Mouse (Mus musculus): ENCODE measurements at regions not wholly inside any gene's neighbourhood (a gene's known extent, or its start where the extent isn't known, plus 50 kb on each side); places are given as distances from the start of the nearest gene placed in this dataset.

DNA sequence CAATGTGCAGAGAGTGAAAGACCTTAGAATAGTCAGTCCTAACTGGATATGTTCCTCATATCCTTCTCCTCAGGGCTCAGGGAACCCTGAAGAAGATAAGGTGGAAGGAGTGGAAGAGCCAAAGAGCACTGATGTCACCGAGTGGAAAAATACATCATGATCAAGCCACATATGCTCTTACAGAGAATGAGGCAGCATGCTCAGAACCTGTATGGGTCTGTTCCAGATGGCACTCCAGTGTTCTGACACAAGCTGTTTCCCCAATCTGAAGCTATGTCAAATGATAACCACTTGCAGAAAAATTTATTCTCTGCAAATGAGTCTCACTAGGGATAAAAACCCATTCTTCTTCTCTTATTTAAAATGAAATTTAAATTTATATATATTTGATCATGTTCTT is 572.6 kb upstream of the Robo2 start:
- H3K4me3 ChIP-seq (ENCODE audit: insufficient read depth, low read depth, low read length) = no peak overlapping the region
- H3K27me3 ChIP-seq (replicated peaks; ENCODE audit: control insufficient read depth, insufficient read depth, low read length) = no peaks in the 10 kb centered on the region
- H3K27ac ChIP-seq (ENCODE audit: insufficient read depth, low read depth, low read length) = no peak overlapping the region
- 85% methylated on average over 1 of the region's 1 CpGs for WGBS
- DNase-seq = no peak
- H3K4me1 ChIP-seq (ENCODE audit: control insufficient read depth, insufficient read depth, low read length) = no peaks in the 10 kb centered on the region
- no peak for TF ChIP-seq CTCF (conservative IDR thresholded peaks at IDR 0.05; ENCODE audit: insufficient read depth, insufficient read length, low read depth, low read length)
- no peak for TF ChIP-seq POLR2A (IDR thresholded peaks at IDR 0.05; ENCODE audit: low read depth, low read length)
- H3K36me3 ChIP-seq (ENCODE audit: control insufficient read depth, insufficient read depth, low read length) = no peaks in the 10 kb centered on the region

- H3K27me3 ChIP-seq (replicated peaks; ENCODE audit: control insufficient read depth, insufficient read depth, low read length) = no peaks in the 10 kb centered on the region
- WGBS = 67% methylated on average over 4 of the region's 4 CpGs
- DNase-seq = no peak
- no peaks in the 10 kb centered on the region for H3K4me1 ChIP-seq (ENCODE audit: control insufficient read depth, insufficient read depth, low read length)
- no peaks in the 10 kb centered on the region for H3K36me3 ChIP-seq (ENCODE audit: control insufficient read depth, insufficient read depth, low read length)
- H3K27ac ChIP-seq (ENCODE audit: insufficient read depth, low read depth, low read length) = no peak overlapping the region
- no peak overlapping the region for H3K4me3 ChIP-seq (ENCODE audit: insufficient read depth, low read depth, low read length)
- TF ChIP-seq CTCF (conservative IDR thresholded peaks at IDR 0.05; ENCODE audit: insufficient read depth, insufficient read length, low read depth, low read length) = no peak
- no peak for TF ChIP-seq POLR2A (IDR thresholded peaks at IDR 0.05; ENCODE audit: low read depth, low read length)
These were observed 554.5 kb upstream of the Robo2 start for GRCm38 (mm10) chr16:74966099-74966498.

GRCm38 (mm10) chr16:74929739-74930138 is 518.1 kb upstream of the Robo2 start:
- no peaks in the 10 kb centered on the region for H3K27me3 ChIP-seq (replicated peaks; ENCODE audit: control insufficient read depth, insufficient read depth, low read length)
- TF ChIP-seq POLR2A (IDR thresholded peaks at IDR 0.05; ENCODE audit: low read depth, low read length) (no peak), CTCF (conservative IDR thresholded peaks at IDR 0.05; ENCODE audit: insufficient read depth, insufficient read length, low read depth, low read length) (no peak)
- 76% methylated on average over 4 of the region's 4 CpGs for WGBS
- H3K4me1 ChIP-seq (ENCODE audit: control insufficient read depth, insufficient read depth, low read length) = no peaks in the 10 kb centered on the region
- no peak for DNase-seq
- no peaks in the 10 kb centered on the region for H3K36me3 ChIP-seq (ENCODE audit: control insufficient read depth, insufficient read depth, low read length)
- H3K27ac ChIP-seq (ENCODE audit: insufficient read depth, low read depth, low read length) = no peak overlapping the region
- H3K4me3 ChIP-seq (ENCODE audit: insufficient read depth, low read depth, low read length) = no peak overlapping the region

DNA sequence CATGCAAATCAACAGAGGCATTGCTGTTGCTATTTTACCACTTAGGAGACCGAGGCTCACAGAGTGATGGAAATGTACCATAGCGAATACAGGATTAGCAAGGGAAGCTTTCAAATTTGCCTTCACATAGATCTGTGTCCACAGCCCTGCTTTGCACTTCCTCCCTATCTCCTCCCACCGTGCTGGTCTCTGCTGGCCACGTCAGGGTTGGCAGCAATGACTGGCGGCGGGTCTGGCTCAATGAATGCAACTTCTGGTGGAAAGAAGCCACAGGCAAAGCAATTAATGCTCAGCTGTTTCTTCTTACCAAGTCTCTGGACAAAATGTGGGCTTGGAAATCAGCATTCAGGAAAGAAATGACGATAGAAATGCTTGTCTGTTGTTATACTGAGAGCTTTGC is 489.2 kb upstream of the Robo2 start:
- DNase-seq = no peak
- Histone ChIP-seq H3K36me3 (ENCODE audit: control insufficient read depth, insufficient read depth, low read length) (no peaks in the 10 kb centered on the region), H3K27ac (ENCODE audit: insufficient read depth, low read depth, low read length) (no peak overlapping the region), H3K4me3 (ENCODE audit: insufficient read depth, low read depth, low read length) (no peak overlapping the region), H3K27me3 (replicated peaks; ENCODE audit: control insufficient read depth, insufficient read depth, low read length) (no peaks in the 10 kb centered on the region), H3K4me1 (ENCODE audit: control insufficient read depth, insufficient read depth, low read length) (no peaks in the 10 kb centered on the region)
- 45% methylated on average over 7 of the region's 7 CpGs for WGBS
- no peak for TF ChIP-seq CTCF (conservative IDR thresholded peaks at IDR 0.05; ENCODE audit: insufficient read depth, insufficient read length, low read depth, low read length)
- no peak for TF ChIP-seq POLR2A (IDR thresholded peaks at IDR 0.05; ENCODE audit: low read depth, low read length)

DNA sequence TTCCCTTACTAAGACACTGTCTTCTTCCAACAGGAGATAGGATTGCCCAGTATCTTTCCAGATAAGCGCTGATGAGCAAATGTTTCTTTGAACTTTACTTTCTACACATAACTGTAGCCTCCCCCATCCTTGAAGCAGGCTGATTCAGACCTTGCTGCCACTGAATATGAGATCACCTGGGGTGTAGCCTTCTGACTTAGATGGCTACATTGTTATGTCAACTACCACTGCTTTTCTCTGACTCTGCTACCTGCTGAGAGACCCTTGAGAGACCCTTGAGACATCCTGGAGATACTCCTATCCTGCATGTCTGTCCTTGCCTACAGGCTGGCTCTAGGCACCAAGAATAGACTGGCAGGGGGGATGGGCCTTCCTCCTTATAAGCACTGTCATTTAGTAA is 476.1 kb upstream of the Robo2 start:
- DNase-seq = no peak
- Histone ChIP-seq H3K4me3 (ENCODE audit: insufficient read depth, low read depth, low read length) (no peak overlapping the region), H3K27me3 (replicated peaks; ENCODE audit: control insufficient read depth, insufficient read depth, low read length) (no peaks in the 10 kb centered on the region), H3K4me1 (ENCODE audit: control insufficient read depth, insufficient read depth, low read length) (no peaks in the 10 kb centered on the region), H3K27ac (ENCODE audit: insufficient read depth, low read depth, low read length) (no peak overlapping the region), H3K36me3 (ENCODE audit: control insufficient read depth, insufficient read depth, low read length) (no peaks in the 10 kb centered on the region)
- 47% methylated on average over 1 of the region's 1 CpGs for WGBS
- TF ChIP-seq CTCF (conservative IDR thresholded peaks at IDR 0.05; ENCODE audit: insufficient read depth, insufficient read length, low read depth, low read length) (no peak), POLR2A (IDR thresholded peaks at IDR 0.05; ENCODE audit: low read depth, low read length) (no peak)

DNA sequence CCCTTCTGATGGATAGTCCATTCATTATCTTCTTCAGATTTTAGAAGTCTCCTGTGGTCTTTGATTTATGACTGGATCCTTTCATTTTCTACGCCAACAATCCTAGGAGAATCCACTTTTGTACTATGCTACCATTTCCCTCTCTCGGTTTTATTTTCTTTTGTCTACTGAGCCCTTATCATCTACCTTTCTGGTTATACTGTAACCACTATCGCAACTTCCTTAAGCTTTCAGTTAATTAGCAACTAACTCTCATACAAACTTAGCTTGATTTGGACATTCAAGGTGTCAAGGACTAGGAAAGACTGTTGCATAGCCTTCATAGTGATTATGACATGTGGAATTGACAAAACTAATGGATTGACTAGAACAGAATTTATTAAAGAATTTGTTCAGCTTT is 467.0 kb upstream of the Robo2 start:
- no peak for TF ChIP-seq CTCF (conservative IDR thresholded peaks at IDR 0.05; ENCODE audit: insufficient read depth, insufficient read length, low read depth, low read length)
- TF ChIP-seq POLR2A (IDR thresholded peaks at IDR 0.05; ENCODE audit: low read depth, low read length) = no peak
- Histone ChIP-seq H3K4me3 (ENCODE audit: insufficient read depth, low read depth, low read length) (no peak overlapping the region), H3K4me1 (ENCODE audit: control insufficient read depth, insufficient read depth, low read length) (no peaks in the 10 kb centered on the region), H3K27ac (ENCODE audit: insufficient read depth, low read depth, low read length) (no peak overlapping the region), H3K27me3 (replicated peaks; ENCODE audit: control insufficient read depth, insufficient read depth, low read length) (no peaks in the 10 kb centered on the region), H3K36me3 (ENCODE audit: control insufficient read depth, insufficient read depth, low read length) (no peaks in the 10 kb centered on the region)
- no peak for DNase-seq
- WGBS = 51% methylated on average over 3 of the region's 3 CpGs

- no peak overlapping the region for H3K4me3 ChIP-seq (ENCODE audit: insufficient read depth, low read depth, low read length)
- DNase-seq = no peak
- TF ChIP-seq CTCF (conservative IDR thresholded peaks at IDR 0.05; ENCODE audit: insufficient read depth, insufficient read length, low read depth, low read length) (no peak), POLR2A (IDR thresholded peaks at IDR 0.05; ENCODE audit: low read depth, low read length) (no peak)
- no peak overlapping the region for H3K27ac ChIP-seq (ENCODE audit: insufficient read depth, low read depth, low read length)
- no peaks in the 10 kb centered on the region for H3K27me3 ChIP-seq (replicated peaks; ENCODE audit: control insufficient read depth, insufficient read depth, low read length)
- no peaks in the 10 kb centered on the region for H3K4me1 ChIP-seq (ENCODE audit: control insufficient read depth, insufficient read depth, low read length)
- H3K36me3 ChIP-seq (ENCODE audit: control insufficient read depth, insufficient read depth, low read length) = no peaks in the 10 kb centered on the region
These were observed 462.1 kb upstream of the Robo2 start for GRCm38 (mm10) chr16:74873756-74874155.

- H3K4me3 ChIP-seq (ENCODE audit: insufficient read depth, low read depth, low read length) = no peak overlapping the region
- no peak for DNase-seq
- H3K27ac ChIP-seq (ENCODE audit: insufficient read depth, low read depth, low read length) = no peak overlapping the region
- H3K36me3 ChIP-seq (ENCODE audit: control insufficient read depth, insufficient read depth, low read length) = no peaks in the 10 kb centered on the region
- no peaks in the 10 kb centered on the region for H3K27me3 ChIP-seq (replicated peaks; ENCODE audit: control insufficient read depth, insufficient read depth, low read length)
- H3K4me1 ChIP-seq (ENCODE audit: control insufficient read depth, insufficient read depth, low read length) = no peaks in the 10 kb centered on the region
- 12% methylated on average over 2 of the region's 2 CpGs for WGBS
- TF ChIP-seq POLR2A (IDR thresholded peaks at IDR 0.05; ENCODE audit: low read depth, low read length) (no peak), CTCF (conservative IDR thresholded peaks at IDR 0.05; ENCODE audit: insufficient read depth, insufficient read length, low read depth, low read length) (no peak)
These were observed 446.1 kb upstream of the Robo2 start for GRCm38 (mm10) chr16:74857752-74858151.
